Mouse (Mus musculus) G1E (cell line): Measurements from ENCODE around the gene Mlxip.

Experiments used
- CTCF ChIP-seq: IDR thresholded peaks from 2 replicates; pipeline ENCODE4 v1.5.1; 2012; ENCODE audit warnings: low read depth, low read length, inconsistent platforms, mixed read lengths
- GATA1 ChIP-seq: IDR thresholded peaks from 2 replicates; pipeline ENCODE4 v1.6.1; 2012; ENCODE audit warnings: borderline replicate concordance, low read length, inconsistent platforms, mixed read lengths

- TF ChIP-seq CTCF = no peak
- TF ChIP-seq GATA1 = no peak
Measured at GRCm38 (mm10) chr5:123376569-123376968, 18.0 kb upstream of the Mlxip start.
